Mouse (Mus musculus) hematopoietic stem cell, adult 5-6 weeks (primary cell): ENCODE data around the gene Gm17387. TPM values are rescaled to one million over a fixed set of nuclear protein-coding genes. Genes with fewer than 3 reads are reported as not detected.

Experiments used
- ATAC-seq, 2 experiments: fragments of 125-278 bp in 1 of 2; replicated peaks in 1 of 2; 2 replicates each; pipeline ENCODE4 v1.8.0; 2016 to 2017; ENCODE audit warnings: inconsistent platforms in 2 of 2, mild to moderate bottlenecking in 2 of 2, moderate number of reproducible peaks in 2 of 2, low read depth in 1 of 2, moderate TSS enrichment in 1 of 2; ENCODE audit not compliant: low FRiP score in 2 of 2, poor library complexity in 2 of 2, severe bottlenecking in 2 of 2, insufficient read depth in 1 of 2, low TSS enrichment in 1 of 2
- total RNA-seq: library from RNA; stranded (forward); fragments of 172-1452, 232-1000 nt; gene quantifications from 2 replicates; pipeline ENCODE4 v1.2.3, GENCODE M21; 2017

The Gm17387 gene
- total RNA-seq, 1 experiment from 2014 or later = not detected

GRCm38 (mm10) chr7:141038090-141039032 is 9.4 kb downstream of the Gm17387 start:
- ATAC-seq = peak; percentile 34 to 37; a peak in 1 of 4 replicates

DNA sequence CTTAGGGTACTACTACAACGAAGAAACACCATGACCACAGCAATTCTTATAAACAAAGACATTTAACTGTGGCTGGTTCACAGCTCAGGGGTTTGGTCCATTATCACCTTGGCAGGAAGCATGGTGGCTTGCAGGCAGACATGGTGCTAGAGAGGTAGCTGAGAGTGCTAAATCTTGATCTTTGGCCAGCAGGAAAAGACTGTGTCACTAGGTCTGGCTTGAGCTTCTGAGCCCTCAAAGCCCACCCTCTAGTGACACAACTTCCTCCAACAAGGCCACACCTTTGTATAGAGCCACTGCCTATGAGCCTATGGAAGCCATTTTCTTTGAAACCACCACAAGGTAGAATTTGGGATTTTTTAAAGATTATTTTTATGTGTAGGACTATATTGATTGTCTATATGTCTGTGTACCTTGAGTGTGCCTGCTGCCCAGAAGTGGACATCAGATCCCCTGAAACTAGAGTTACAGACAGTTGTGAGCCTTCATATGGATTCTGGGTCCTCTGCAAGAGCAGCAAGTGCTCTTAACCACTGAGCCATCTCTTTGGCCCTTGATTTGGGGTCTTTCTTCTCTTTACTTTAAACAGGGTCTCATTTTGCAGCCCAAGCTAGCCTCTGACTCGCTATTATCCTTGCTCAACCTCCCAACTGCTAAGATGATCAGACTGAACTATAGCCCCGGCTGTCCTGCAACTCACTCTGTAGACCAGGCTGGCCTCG is 10.6 kb downstream of the Gm17387 start:
- ATAC-seq = no peak

DNA sequence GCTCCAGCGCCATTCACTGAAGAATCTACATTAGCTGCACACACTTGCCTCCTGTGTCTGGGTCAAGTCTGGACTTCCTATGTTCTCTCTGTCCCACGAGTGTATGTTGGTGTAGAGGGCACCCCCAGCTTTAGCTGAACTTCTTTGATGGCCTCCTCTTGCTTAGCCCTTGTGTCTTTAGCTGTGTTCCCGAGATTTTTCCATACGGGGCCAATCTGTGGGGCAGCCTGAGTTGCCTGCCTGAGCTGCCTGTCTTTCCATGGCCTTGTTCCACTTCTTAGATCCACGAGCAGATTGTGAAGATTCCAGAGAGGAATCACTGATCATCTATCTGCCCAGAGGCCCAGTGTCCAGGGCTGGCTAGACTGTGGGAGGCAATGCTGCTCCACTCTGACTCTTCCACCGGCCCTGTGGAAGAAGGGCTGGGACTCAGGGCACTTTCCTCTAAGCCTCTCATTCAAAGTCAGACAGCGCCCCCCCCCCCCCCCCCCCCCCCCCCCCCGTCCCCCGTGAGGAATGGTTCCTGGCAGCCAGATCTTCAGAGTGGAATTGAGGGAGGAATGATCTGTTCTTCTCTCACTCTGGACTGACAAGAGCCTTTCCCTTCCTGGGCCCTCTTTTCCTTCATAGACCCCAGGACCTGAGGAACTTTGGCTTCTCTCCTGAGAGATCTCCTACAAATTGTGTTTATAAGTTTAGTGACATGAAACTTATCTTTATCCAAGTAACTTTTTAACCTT is 12.1 kb downstream of the Gm17387 start:
- no peak for ATAC-seq

GRCm38 (mm10) chr7:141041661-141042060 is 12.7 kb downstream of the Gm17387 start:
- ATAC-seq = 0 out of 4 replicates have a peak, but pooled peaks of 1 of the 2 experiments have one; percentile 26

DNA sequence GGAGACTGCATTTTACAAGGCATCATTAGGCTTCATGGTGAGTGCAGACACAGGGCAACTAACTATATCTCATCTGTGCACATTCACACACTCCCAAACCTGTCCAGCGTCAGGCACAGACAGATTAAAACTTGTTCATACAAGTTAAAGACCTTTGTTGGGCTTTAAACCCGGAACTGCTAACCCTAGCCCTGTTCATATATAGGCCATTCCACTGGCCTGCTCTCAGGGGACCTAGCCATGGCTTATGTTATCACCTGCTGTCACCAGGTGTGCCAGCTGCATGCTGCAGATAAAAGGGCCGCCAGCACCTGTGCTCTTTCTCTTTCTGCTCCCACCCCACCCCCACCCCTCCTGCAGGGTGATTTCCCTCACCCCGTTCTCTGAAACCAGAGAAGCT is 13.6 kb downstream of the Gm17387 start:
- ATAC-seq = peak in 1 of 2 experiments; percentile 15; a peak in 1 of 4 replicates

- ATAC-seq = peak; percentile 25 to 51
Measured at GRCm38 (mm10) chr7:141046931-141047580, 18.1 kb downstream of the Gm17387 start.

- no peak for ATAC-seq
Measured at GRCm38 (mm10) chr7:141047581-141048225, 18.8 kb downstream of the Gm17387 start.

- peak; percentile 82 to 89 for ATAC-seq
Measured at GRCm38 (mm10) chr7:141048226-141049218, 19.6 kb downstream of the Gm17387 start.

DNA sequence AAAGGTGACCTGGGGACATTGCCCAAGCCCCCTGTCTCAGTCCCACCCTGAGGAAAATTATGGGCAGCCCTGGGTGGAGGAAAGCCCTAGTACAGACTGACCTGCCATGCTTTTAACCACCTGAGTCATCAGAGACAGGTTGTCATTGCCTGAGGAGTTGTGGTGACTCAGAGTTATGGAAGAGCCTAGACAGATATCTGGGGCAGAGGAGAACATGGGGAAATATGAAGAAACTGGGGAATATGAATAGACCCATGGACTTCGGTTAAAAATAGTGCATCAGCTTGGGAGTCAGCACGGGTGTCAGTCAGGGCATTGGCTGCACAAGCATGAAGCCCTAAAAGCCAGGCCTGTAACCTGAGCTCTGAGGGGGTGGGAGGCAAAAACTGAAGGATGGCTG is 20.4 kb downstream of the Gm17387 start:
- ATAC-seq = no peak

DNA sequence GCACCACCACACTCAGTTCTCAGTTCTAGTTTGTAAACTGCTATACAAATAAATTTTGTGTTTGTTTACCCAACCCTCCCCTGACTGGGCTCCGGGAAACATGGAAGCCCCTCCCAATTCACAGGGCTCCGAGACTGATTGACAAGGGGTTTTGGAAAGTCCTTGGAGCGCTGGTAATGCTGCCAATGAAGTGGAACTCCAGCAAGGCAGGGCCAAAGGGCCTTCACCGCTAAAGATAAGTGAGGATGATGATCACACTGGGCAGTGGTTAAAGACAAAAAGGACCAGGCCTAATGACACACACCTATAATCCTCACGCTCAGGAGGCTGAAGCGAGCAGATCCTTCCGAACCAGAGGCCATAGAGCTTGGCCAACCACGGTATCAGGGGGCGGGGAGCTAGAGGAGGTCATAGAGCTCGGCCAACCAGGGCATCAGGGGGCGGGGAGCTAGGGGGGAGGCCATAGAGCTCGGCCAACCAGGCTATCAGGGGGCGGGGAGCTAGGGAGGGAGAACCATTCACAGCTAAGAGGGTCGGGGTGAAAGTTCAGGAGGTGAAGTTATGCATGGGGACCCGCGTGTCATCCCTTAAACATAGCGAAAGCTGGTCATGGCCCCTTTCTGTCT is 22.2 kb downstream of the Gm17387 start:
- no peak for ATAC-seq

- no peak for ATAC-seq
Measured at GRCm38 (mm10) chr7:141052016-141052415, 23.1 kb downstream of the Gm17387 start.

GRCm38 (mm10) chr7:141052421-141052820 is 23.5 kb downstream of the Gm17387 start:
- no peak for ATAC-seq

DNA sequence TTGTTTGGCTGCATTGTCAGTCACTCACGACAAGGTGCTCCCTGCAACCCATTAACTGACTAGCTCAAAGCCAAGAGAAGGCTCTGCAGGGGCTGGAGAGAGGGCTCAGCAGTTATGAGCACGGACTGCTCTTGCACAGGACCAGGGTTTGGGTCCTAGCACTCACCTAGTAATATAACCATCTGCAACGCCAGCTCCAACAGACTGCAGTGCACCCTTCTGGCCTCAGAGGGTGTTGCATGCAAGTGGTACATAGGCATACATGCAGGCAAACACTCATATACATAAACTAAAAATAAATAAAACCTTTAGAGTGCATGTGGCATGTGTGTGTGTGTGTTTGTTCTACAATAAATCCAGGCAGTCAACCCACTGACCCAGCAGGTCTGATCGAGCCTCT is 26.9 kb downstream of the Gm17387 start:
- no peak for ATAC-seq

- ATAC-seq = no peak
Measured at GRCm38 (mm10) chr7:141056976-141057375, 28.0 kb downstream of the Gm17387 start.

GRCm38 (mm10) chr7:141057541-141057940 is 28.6 kb downstream of the Gm17387 start:
- ATAC-seq = no peak
